Mouse (Mus musculus) heart, postnatal 0 days (tissue): ENCODE results near the gene Bco1.

ENCODE experiments used
- CTCF ChIP-seq: IDR thresholded peaks from 2 replicates; pipeline ENCODE4 v1.5.1; 2016; ENCODE audit warnings: antibody characterized with exemption, control low read depth, low read depth
- EP300 ChIP-seq: IDR thresholded peaks from 2 replicates; pipeline ENCODE4 v1.6.1; 2016; ENCODE audit warnings: antibody characterized with exemption, low read depth

- TF ChIP-seq EP300: no peak
- TF ChIP-seq CTCF: no peak
Measured at GRCm38 (mm10) chr8:117049444-117049843, 46.2 kb upstream of the Bco1 start.
